Mouse (Mus musculus): ENCODE data around the gene Cdc42ep2.

The Cdc42ep2 gene

DNA sequence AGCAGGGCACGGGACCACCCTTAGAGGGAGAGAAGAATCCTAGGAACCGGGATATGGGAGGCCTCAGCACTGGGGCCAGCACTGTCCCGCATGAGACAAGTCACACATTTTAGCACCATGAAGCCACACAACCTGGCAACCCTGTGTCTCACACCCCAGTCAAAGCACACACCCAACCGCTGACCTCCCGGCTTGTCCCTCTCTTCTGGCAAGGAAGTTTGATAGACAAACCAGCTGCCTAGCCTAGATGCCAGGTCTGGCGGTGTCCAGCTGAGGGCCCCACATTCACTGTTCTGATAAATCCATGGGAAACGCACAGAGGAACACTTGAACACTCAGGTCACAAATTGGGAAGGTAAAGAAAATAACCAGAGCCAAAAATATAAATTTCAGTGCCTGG is 18.0 kb upstream of the Cdc42ep2 start:
- no peak for DNase-seq (ENCODE audit: low spot score in 2 of 2)

DNA sequence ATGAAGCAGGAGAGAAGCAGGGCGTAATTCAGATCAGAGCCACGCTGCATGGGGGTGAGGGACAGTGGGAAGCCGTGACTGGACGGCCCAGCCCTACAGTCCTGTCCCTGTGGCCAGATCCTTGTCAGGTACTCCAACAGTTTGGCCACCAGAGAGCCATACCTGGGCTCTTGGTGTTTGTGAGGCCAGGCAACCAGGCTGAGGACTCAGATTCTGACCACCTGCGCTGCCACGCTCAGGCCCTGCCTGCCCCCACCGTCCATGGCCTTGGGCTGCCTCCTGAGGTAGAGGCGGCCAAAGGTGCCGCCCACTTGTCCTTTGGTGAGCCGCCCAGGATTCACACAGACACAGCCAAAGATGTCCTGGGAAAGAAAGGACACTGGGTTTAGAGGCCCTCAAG is 16.0 kb upstream of the Cdc42ep2 start:
- DNase-seq (ENCODE audit: low spot score in 2 of 2), result no peak

DNA sequence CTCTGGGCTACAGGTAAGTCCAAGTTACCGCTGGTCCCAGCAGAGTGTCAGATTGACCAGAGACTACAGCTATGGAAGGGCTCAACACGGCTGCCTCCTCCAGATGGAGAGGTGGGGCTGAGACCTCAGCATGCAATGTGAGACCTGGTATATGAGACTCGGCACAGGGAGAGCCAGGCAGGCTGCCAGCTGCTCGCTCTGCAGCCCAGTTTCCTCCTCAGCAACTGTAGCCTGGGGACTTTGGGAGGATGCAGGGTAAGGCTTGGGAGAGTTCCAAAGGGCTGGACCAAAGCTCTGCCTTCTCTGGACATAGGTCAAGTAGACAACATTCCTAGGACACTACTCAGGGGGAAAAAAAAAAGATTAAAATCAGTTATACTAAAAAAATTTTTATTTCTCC is 15.6 kb upstream of the Cdc42ep2 start:
- DNase-seq (ENCODE audit: low spot score in 2 of 2), result peak in 1 of 2 experiments; percentile 75

DNA sequence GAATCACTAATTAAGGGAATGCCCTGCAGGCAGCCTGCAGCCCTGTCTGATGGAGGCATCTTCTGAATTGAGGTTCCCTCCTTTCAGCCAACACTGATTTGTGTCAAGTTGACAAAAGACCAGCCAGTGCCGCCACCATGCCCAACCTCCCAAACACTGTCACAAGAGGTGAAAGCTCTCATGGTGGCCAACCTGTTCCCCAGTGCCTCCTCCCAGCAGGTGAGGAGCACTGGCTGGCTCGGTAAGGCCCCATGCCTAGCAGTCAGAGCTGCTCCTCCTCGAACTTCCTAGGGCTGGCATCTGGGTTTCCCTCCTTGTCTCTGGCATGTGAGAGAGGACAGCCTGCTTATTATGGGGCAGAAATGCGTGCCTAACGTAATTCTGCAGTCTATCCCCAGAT is 15.1 kb upstream of the Cdc42ep2 start:
- no peak for DNase-seq (ENCODE audit: low spot score in 2 of 2)

DNA sequence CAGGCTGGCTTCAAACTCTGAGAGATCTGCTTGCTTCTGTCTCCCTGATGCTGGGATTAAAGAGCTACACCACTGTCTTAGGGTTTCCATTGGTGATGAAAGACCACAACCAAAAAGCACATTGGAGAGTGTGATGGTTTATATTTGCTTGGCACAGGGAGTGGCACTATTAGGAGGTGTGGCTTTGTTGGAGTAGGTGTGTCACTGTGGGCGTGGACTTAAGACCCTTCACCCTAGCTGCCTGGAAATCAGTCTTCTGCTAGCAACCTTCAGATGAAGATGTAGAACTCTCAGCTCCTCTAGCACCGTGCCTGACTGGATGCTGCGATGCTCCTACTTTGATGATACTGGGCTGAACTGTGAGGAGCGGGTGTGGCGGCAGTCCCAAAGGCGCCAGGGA is 13.9 kb upstream of the Cdc42ep2 start:
- DNase-seq (ENCODE audit: low spot score in 2 of 2), result no peak

DNA sequence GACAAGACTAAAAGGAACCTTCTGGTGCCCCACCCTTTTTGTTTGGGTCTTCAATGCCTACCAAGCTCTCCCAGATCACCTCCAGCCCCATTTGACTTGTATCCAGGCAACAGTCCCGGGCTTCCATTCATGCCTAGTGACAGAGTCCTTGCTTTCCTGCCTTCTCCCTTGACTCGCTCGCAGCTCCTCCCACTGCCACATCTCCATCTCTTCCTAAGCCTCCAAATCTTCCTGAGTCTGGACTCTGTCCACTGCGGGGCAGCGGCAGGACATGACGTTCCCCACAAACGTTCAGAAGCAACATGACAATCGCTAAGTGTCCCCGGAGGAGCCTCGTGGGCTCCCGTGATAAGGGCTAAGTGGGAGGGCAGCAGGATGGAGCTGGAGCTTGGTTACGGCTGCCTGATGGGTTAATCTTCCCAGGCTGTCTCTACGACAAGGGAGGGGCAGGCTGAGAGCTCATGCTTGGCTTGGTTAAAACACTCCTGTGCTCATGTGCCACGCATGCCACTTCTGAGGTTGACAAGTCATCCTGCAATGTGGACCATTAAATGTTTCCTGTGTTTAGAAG is 13.3 kb upstream of the Cdc42ep2 start:
- DNase-seq (ENCODE audit: low spot score in 2 of 2), result no peak

DNA sequence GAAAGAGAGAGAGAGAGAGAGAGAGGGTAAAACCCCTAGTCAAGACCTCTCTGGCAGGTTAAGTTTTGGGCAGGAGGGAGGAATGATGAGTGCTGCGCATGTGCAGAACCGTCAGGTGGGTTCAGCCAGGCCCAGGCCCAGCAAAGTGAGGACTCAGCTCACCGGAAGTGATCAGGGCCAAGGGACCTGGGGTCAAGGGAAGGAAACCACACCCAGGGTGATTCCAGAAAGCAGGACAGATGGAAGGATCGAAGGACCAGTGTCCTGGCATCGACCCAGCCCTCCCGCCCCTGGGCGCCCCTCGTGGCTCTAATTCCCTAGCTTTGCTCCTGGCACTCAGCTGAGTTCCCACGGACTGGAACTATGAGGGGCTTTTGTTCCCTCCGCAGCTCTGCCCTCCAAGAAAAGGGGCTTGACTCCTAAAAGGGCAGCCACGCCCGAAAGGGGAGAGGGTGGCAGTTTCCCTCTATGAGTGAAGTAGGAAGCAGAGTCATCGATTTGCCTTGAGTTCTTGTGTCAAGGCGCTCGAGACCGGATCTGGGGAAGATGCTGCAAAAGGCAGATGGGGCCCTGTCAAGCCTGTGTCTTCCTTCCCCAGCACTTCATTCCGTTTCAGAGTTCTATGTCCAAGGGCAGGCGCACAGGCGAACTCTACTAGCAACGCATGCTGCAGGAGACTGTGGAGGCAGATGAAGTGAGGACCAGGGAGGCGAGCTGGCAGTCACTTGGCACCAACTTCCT is 12.6 kb upstream of the Cdc42ep2 start:
- DNase-seq (ENCODE audit: low spot score in 2 of 2), result no peak

DNA sequence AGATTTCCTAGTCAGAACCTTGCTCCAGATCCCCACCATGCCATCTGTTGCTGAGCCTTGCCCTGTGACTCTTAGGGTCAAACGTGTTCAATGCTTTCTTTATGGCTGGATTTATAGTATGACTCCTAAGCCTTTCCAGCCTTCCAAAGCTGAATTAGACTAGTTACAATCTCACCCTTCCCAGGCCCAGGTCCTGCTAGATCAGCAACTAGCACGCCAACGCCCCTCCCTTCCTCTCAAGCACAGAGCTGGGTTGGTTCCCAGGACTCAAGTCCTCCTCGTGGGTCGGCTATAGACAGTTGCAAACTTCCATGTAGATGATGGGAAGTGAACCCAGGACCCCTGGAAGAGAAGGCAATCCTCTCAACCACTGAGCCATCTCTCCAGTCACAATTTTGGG is 11.1 kb upstream of the Cdc42ep2 start:
- DNase-seq (ENCODE audit: low spot score in 2 of 2), result no peak

DNA sequence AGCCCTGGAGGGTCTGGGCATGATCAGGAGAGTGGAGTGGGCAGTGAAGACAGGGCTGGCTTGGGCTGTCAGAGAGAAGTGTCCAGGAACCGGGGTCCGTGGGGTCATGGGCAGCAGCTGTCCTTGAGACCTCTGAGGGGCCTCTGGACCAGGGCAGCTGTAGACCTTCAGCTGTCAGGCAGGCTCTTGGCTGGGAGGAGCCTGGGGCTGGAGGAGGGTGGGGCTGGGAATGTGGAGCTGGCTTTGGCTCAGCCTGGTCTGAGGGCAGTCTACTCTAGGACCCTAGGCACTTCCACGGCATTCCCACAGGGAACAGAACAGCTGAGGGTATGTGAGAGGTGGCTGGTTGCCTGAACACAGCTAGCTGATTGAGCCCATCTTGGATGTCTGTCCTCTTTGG is 10.7 kb upstream of the Cdc42ep2 start:
- DNase-seq (ENCODE audit: low spot score in 2 of 2), result no peak

DNA sequence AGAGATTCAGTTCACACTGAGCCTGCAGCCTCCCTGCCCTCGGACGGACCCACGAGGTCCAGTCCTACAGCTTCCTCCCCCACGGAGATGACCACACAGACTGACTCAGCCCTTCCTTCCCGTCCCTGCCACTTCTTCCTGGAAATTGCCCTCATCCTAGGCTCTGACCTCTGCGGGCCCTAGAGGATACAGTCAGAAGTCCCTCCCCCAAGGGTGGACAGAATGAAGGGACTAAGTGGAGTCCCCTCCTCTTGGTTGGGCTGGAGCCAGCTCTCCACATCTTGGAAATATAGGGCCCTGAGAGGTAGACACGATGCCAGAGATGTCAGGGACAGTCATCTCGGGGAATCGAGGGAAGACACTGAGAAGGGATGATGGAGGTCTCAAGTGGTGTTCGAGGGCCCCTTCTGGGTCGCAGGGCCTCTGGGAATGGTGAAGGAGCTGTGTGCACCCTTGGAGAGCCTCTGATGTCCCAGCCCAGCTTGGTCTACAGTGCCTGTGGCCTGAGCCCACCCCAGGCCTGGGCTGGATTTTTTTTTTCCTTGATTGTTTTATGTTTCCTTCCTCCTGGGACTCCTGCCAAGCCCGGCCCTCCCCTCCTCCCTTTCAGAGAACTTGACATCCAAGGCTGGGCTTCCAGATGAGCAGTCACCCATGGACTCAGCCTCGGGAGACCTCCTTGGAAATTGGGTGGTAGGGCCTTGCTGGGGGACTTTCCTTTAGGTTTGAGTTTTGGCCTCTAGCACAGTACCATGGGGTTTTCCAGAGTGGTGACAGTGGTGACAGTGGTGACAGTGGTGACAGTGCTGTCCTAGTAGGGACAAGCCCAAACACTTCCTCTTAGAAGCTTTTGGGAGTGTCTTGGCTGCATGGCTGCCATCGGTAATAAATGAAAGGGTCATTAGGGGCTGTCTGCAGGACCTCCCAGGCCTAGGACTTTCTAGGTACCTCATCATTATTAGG is 5.3 kb upstream of the Cdc42ep2 start:
- DNase-seq (ENCODE audit: low spot score in 2 of 2), result no peak

DNA sequence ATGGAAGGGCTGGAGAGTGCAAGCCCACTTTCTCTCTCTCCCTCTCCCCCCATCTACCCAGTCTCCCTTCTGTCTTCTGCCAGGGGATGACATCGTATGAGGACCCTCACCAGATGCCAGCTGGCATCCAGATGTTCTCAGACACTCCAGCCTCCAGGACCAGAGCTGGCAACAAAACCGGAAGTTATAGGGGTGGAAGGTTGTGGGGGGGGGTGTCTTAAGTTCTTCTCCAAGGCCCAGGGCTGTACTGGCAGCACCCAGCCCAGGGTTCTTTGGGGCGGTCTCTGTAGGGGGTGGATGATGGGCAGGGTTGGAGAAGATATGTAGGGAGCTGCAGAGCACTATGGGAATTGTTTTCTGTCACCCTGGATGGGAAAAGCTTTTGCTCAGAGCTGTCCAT is 3.9 kb upstream of the Cdc42ep2 start:
- no peak for DNase-seq (ENCODE audit: low spot score in 2 of 2)

DNA sequence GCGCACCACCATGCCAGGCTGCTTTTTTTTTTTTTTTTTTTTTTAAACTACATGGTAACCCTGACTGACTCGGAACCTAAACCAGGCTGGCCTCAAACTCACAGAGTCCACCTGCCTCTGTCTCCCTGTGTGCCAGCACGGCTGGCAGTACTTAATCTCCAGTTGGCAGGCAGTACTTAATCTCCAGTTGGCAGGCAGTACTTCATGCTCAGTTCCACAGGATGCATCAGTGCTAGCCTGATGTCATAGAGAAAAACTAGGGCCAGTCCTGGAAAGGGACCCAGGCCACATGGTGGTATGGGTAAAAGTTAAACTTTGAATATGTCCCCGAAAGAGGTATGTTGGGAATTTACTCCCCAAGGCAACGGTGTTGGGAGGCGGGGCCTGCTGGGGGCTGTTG is 3.5 kb upstream of the Cdc42ep2 start:
- DNase-seq (ENCODE audit: low spot score in 2 of 2), result no peak

DNA sequence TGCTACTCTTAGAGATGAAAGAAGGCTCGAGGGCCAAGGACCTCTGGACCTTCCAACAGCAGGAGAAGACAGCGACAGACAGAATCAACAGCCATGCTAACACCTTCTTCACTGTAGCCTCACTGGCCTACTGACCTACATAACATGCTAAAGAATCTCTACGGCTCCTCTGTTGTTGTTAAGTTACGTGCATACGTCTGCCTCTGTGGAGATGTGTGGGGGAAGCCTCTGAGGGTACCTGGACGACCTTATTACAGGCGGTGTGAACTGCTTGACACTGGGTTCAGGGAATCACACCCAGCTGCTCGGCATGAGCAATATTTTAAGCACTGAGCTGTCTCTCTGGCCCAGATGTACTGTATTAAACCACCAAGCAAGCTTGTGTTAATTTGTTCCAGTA is 2.9 kb upstream of the Cdc42ep2 start:
- DNase-seq (ENCODE audit: low spot score in 2 of 2), result no peak

DNA sequence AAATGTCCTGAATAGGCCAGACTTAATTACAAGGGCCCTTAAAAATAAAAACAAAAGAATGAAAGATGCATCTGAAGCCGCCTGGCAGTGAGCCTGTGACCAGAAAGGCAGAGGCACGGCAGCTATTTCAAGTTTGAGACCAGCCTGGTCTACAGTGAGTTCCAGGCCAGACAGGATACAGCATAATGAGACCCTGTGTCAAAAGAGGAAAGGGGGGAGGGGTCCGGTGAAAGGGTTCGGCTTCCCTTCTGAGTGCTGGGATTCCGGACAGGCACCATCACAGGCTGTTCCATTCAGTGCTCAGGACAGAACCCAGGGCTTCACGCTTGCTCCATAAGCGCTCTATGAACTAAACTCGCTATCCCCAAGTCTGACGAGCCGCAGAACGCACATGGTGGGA is 2.4 kb upstream of the Cdc42ep2 start:
- DNase-seq (ENCODE audit: low spot score in 2 of 2), result no peak

DNA sequence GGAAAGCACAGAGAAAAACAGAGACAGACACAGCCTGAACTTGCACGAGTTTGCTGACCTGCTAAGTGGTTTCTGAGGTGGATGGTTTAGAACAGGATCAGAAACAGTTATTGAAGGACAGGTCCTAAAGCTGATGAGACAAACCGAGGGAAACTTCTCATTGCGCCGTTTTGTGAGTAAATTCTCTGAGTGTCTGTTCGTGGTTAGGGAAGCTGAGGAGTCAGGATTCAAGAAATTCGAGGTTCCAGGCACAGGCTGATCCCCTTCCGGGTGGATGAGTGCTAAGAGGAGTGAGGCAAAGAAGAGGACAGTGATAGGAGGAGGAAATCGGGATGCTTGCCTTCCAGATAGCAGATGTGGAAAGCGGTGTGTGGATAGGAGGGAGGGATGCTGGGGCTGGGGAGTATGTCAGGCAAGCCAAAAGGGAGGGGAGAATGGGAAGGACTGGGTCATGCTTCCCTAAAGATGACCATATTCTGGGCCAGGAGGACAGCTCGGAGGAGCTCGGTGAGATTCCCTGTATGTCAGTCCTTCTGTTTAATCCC is 767 bp upstream of the Cdc42ep2 start:
- DNase-seq (ENCODE audit: low spot score in 2 of 2), result no peak

DNA sequence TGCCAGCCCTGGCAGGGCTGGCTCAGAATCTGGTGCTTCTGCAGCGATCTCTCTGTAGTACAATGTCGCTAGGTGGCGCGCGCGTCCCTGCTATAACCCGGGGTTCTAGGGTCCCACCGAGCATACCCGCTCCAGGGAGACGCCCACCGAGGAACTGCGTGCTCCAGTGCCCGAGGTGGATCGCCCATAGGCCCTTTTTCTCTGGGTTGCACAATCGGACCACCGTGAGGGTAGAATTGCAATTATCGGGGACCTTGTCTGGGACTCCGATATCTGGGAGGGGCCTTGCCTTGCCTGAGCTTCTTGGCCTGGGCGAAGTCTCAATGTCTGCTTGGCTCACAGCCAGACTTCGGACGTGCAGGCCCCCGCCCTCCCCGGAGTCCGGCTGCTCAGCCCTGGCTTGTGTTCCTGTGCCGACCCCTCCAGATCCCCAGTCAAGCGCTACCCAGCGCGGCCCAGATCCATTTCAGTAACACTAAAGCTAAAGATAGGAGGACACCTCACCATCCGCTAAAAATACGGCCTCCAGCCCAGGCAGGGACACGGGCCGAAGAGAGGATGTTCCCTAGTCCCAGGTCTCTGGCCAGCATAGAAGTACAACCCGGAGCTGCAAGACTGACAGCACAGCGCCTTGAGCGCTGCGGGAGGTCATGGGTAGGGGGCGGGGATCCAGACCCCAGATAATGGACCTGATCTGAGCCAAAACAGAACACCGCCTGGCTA is 465 bp downstream of the Cdc42ep2 start:
- DNase-seq (ENCODE audit: low spot score in 2 of 2), result peak; percentile 92 to 97

DNA sequence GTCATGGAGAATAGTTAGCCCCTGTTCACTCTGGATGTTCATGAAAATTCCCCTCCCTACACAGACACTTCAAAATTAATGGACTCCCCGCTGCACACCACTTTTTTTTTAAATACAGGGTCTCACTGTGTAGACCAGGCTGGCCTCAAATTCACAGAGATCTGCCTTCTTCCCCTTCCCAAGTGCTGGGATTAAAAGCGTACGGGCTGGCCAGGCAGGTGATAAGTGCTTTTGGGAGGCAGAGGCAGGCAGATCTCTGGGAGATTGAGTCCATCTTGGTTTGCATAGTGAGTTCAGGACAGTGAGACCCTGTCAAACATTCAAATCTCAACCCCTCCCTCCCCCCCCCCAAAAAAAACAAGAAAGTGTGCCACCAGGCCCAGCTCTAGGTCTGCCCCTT is 1.7 kb downstream of the Cdc42ep2 start:
- no peak for DNase-seq (ENCODE audit: low spot score in 2 of 2)

DNA sequence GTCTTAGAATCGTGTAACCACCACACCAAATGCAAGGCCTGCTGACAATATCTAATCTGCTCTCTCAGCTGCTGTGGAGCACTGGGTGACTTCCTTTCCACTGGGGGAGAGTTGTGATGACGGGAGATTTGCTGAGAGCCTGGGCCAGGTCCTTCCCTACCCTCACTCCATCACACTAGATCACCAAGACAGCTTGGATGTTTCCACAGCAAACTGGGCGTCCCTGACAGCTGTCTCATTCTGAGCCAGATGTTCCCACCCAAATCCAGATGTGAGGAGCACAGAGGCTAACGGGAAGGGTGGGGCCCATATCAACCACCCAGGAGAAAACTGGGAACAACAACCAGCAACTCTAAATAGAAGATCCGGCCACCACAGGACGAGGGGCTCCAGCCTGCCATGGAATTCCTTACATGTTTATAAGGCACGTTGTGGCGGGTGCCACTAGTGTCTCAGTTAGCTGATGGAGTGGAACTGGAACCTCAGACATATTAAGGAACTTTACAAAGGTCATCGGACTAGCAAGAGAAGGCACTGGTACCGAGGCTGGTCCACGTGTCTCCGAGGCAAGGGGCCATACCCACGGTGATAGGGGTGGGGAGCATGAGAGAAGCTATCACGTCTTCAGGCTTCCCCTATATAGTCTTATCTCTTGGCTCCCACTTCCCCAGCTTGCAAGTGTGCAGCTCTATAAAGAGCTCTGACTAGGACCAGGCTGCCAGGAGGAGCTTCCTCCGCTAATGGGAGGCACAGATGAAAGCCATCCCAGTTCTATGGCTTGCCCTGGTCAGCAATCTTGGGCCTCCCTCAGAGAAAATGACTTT is 2.3 kb downstream of the Cdc42ep2 start:
- no peak for DNase-seq (ENCODE audit: low spot score in 2 of 2)

DNA sequence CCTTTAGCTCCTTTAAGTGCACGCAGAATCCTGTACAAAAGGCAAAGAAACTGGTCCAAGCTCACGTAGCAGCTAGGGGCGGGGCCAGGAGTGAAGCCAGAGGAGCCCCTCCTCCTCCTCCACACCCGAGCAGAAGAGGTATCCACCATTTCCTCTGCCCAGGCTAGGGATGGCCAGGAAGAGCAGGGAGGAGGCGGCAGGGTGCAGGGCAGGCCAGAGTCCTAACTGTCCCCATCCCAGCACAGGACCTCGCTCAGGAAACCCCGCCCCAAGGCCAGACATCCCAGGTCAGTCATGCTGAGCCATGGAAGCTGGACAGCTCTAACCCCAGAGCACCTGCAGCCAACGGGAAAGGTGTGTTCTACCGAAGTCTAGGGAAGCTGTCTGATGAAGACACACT is 2.9 kb downstream of the Cdc42ep2 start:
- DNase-seq (ENCODE audit: low spot score in 2 of 2), result no peak

DNA sequence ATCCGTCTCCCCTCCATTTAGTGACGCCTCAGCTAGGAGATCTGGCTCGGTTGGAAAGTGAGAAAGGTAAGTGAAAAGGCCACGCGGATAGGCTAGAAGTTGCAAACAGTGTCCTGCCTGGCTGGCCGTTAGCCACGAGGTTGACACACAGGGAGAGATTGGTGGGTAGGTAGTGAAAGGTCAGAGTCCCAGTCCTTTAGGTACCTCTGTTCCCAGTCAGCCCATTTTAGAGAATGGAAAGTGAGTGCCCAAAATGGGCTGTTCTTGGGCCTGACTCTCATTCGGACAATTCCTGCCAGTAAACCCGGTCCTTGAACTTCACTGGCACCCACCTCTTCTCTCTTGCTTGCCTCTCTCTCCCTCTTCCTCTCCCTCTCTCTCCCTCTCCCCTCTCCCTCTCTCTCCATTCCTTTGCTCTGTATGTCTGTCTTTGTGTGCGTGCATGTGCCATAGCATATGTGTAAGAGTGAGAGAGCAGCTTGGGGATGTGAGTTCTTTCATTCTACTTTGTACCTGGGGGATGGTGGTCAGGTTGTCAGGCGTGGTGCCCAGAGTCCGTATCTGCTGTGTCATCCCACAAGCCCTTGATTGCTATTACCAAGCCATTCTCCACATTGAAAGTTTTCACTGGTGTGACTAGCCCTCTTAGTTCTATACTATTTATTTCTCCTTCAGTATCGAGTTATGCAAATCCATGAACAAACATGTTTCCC is 11.5 kb downstream of the Cdc42ep2 start, which contains the start of gene Dpf2:
Dpf2 (minus strand) TSS at position 4 of the 713 bp plus-strand sequence.
- DNase-seq (ENCODE audit: low spot score in 2 of 2), result no peak

All from cerebellum, postnatal 4 days (tissue).